Mouse (Mus musculus) heart, postnatal 36 days (tissue): Measurements from ENCODE around the gene Cbarp. TPM values are rescaled to one million over a fixed set of nuclear protein-coding genes. Genes with fewer than 3 reads are reported as not detected.

Experiments used
- DNase-seq, 2 experiments: peaks; one replicate each; pipeline ENCODE4 v3.0.0; 2021 to 2022
- intact Hi-C: fragments of 180-260 bp; cut with DNase I; formaldehyde crosslinking; loops from one replicate; pipeline ENCODE4 v1.15.1; 2025
- total RNA-seq, 2 experiments: library from RNA; stranded (reverse); gene quantifications; 2 replicates each; pipeline ENCODE4 v1.2.3; 2021

Cbarp gene
- total RNA-seq, 2 experiments from 2014 or later: 2.0 to 4.7 TPM

GRCm38 (mm10) chr10:80147719-80148601 is 7.3 kb upstream of the Cbarp start, which contains the start of gene Midn:
Gene Midn, plus strand, starts transcription at chr10:80148272.
- intact Hi-C loops: loop anchor here (1.0 kb wide), 1 partner anchor 17 kb away; the partner anchor contains the start of gene Cirbp
- DNase-seq: peak; percentile 90 to 94

- intact Hi-C loops: no loop called here
- DNase-seq: peak in 1 of 2 experiments; percentile 43
Measured at GRCm38 (mm10) chr10:80147146-80147718, 6.6 kb upstream of the Cbarp start.

DNA sequence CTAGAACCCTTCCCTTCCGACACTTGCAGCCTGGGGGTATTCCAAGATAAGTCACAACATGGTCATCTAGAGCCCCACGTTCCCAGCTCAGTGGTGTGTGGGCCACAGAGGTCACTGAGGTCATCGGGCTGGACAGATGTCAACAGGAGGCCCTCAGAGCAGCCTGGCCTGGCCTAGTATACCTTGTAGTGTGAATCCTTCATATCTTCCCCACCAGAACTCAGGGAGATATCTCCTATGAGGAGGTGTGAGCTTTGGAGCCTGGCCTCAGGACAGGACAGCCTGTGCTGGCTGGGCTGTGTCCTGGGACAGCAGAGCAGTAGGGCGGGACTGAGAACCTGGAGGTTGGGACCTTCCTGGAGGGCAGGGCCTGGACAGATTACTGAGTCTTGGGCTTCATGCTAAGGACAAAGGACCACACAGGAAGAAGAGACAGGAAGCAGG is 6.0 kb upstream of the Cbarp start:
- peak; percentile 62 to 68 for DNase-seq
- intact Hi-C loops: no loop called here

- intact Hi-C loops: loop anchor here (2.0 kb wide), 1 partner anchor 19 kb away; the partner anchor contains the start of gene Cirbp
- peak; percentile 56 to 69 for DNase-seq
Measured at GRCm38 (mm10) chr10:80145896-80146295, 5.3 kb upstream of the Cbarp start.

GRCm38 (mm10) chr10:80144864-80145838 is 4.5 kb upstream of the Cbarp start:
- peak; percentile 86 to 87 for DNase-seq
- intact Hi-C loops: loop anchor here (2.0 kb wide), 1 partner anchor 20 kb away; the partner anchor contains the start of gene Cirbp

DNA sequence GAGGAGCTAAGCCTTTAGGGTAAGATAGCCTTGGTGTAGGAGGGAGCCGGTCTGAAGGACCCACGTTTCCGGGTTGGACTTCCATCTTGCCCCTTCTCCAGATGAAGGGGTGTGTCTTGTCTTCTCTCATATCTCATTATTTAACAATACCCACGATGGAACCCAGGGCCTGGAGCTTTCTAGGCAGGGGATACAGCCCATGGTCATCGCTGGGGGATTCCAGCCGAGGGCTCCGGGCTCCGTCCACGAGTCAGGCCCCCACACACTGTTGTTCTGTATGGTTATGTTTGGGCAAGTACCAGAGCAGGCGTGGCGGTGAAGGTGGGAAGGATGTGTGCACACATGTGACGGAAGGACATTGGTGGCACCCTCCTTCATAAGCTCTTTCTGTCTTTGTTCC is 3.5 kb upstream of the Cbarp start:
- intact Hi-C loops: loop anchor here (2.0 kb wide), 1 partner anchor 21 kb away; the partner anchor contains the start of gene Cirbp
- no peak for DNase-seq

DNA sequence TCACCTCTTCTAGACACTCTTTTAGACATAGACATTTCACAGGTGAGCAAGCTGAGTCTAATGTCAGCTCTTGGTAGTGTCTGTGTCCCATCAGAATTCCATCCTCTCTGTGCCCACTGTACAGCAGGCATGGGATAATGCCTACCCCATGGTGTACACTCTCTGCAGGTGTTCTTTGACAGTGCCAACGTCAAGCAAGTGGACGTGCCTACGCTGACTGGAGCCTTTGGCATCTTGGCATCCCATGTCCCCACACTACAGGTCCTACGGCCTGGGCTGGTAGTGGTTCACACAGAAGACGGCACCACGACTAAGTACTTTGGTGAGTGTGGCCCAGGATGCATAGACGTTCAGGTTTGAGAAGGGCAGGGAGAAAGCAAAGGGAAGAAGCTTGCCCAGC is 3.0 kb upstream of the Cbarp start:
- no peak for DNase-seq
- intact Hi-C loops: loop anchor here (2.0 kb wide), 2 partner anchors 21 to 183 kb away; partner anchors contain the start of genes Cirbp and Wdr18

GRCm38 (mm10) chr10:80142530-80142925 is 1.9 kb upstream of the Cbarp start:
- DNase-seq: no peak
- intact Hi-C loops: loop anchor here (2.0 kb wide), 1 partner anchor 182 kb away; the partner anchor contains the start of gene Wdr18

- DNase-seq: peak; percentile 89 to 91
- intact Hi-C loops: loop anchor here (2.0 kb wide), 2 partner anchors 157 to 181 kb away; partner anchors contain the start of genes Tmem259 and Wdr18
Measured at GRCm38 (mm10) chr10:80141786-80142529, 1.3 kb upstream of the Cbarp start.

- peak; percentile 93 to 94 for DNase-seq
- intact Hi-C loops: loop anchor here (2.0 kb wide), 1 partner anchor 156 kb away; the partner anchor contains the start of gene Tmem259
Measured at GRCm38 (mm10) chr10:80141243-80141642, 608 bp upstream of the Cbarp start.

- DNase-seq: no peak
- intact Hi-C loops: loop anchor here (2.0 kb wide), 2 partner anchors 15 to 155 kb away; partner anchors contain the start of gene Tmem259
Measured at GRCm38 (mm10) chr10:80139975-80140665, 515 bp downstream of the Cbarp start.

GRCm38 (mm10) chr10:80139439-80139775 is 1.2 kb downstream of the Cbarp start:
- DNase-seq: no peak
- intact Hi-C loops: loop anchor here (2.0 kb wide), 1 partner anchor 15 kb away; no protein-coding TSS in a partner anchor

DNA sequence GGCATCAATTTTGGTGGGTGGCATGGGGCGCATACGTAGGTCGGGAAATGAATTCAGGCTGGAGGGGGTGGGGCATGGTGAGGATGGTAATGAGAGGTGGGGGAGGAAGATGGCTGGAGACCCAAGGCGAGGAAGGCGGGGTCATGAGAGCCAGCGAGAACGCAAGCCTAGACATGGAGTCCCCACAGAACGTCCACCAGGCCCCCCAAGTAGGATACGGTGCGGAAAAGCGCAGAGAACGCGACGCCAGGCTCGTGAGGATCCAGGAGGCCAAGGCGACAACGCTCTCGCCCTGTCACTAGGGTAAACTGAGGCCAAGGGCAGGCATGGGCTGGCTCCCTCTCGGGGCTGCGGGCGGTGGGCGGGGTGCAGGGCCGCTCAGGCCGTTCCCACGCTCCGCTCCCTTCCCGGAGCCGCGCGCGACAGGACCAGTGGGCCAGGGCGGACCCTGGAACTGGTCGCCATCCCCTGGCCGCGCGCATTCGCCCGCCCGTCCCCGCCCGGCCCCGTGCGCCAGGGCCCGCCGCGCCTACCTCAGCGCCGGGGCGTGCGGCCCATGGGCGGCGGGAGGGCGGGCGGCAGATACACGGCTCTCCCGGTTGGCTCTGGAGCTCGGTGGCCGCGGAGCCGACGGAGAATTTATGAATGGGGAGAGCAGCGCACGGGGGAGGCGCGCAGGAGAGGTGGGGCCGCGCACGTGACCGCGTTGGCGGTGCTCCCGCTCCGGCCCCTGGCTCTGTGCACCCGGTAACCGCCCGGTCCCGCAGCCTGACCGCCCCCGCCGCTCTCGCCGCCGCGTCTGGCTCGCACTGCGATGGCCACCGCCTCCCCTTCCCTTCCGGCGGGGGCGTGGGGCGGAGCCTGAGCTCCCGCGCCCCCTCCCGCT is 1.8 kb downstream of the Cbarp start, which contains the start of gene Atp5d:
Gene Atp5d (plus strand): TSS at position 80 of the 886 bp plus-strand sequence.
- peak; percentile 58 to 69 for DNase-seq
- intact Hi-C loops: loop anchor here (2.0 kb wide), 1 partner anchor 14 kb away; no protein-coding TSS in a partner anchor

- intact Hi-C loops: loop anchor here (2.0 kb wide), 1 partner anchor 13 kb away; no protein-coding TSS in a partner anchor
- no peak for DNase-seq
Measured at GRCm38 (mm10) chr10:80137626-80138552, 2.7 kb downstream of the Cbarp start.

DNA sequence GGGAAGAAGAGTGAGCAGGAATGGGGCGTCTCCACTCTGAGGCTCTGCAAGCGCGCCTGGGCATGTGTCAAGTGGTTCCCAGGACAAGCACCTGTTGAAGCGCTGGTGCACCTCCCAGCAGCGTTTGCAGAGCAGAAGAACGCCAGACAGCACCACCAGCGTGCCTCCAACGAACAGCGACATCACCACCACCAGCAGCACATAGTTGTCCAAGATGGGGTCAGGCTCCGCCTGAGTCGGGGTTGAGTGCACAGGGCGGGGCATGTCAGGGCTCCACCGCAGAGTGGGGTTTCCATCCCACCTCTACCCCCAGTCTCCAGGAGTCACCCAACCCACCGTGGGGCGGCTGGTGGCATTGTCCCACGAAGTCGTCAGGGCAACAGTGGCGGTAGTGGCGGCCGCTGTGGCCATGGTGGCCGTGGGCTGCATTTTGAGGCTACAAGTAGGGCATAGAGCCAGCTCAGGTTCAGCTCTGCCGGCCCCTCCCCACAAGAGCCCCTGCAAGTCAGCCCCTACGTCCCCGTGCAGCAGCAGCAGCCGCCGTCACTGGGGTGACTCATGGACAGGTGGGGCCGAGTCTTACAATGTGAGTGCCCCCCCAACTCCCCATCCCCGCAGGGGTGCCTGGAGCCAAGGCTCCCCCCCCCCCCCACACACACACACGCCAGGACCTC is 3.5 kb downstream of the Cbarp start:
- intact Hi-C loops: no loop called here

More for the DNA sequence above, 3.5 kb downstream of the Cbarp start:
- no peak for DNase-seq
